Mouse (Mus musculus) thymus, postnatal 10 days (tissue): ENCODE measurements around the gene Sirt2.

Experiments
- DNase-seq, 2 experiments: peaks; one replicate each; pipeline ENCODE4 v3.0.0; 2021; ENCODE audit warnings: low spot score in 2 of 2

The Sirt2 gene

GRCm38 (mm10) chr7:28816201-28816600, 49.7 kb downstream of the Sirt2 start:
- DNase-seq = no peak

- no peak for DNase-seq
Observed at GRCm38 (mm10) chr7:28816920-28817319, 50.4 kb downstream of the Sirt2 start.

- DNase-seq = no peak
Observed at GRCm38 (mm10) chr7:28817524-28817923, 51.0 kb downstream of the Sirt2 start.

- no peak for DNase-seq
Observed at GRCm38 (mm10) chr7:28817957-28818356, 51.4 kb downstream of the Sirt2 start.

GRCm38 (mm10) chr7:28818436-28818835, 51.9 kb downstream of the Sirt2 start:
- DNase-seq = no peak

- no peak for DNase-seq
Observed at GRCm38 (mm10) chr7:28818861-28819452, 52.4 kb downstream of the Sirt2 start.

GRCm38 (mm10) chr7:28819571-28819970, 53.0 kb downstream of the Sirt2 start:
- DNase-seq = no peak

GRCm38 (mm10) chr7:28820358-28821260, 54.1 kb downstream of the Sirt2 start:
- DNase-seq = no peak

- no peak for DNase-seq
Observed at GRCm38 (mm10) chr7:28821261-28821831, 54.8 kb downstream of the Sirt2 start.

GRCm38 (mm10) chr7:28822556-28822955, 56.0 kb downstream of the Sirt2 start:
- DNase-seq = no peak

- DNase-seq = no peak
Observed at GRCm38 (mm10) chr7:28822993-28823903, 56.7 kb downstream of the Sirt2 start.

- no peak for DNase-seq
Observed at GRCm38 (mm10) chr7:28823932-28824331, 57.4 kb downstream of the Sirt2 start.

GRCm38 (mm10) chr7:28824941-28825685, 58.6 kb downstream of the Sirt2 start, which contains the start of gene Ech1:
Gene Ech1 (plus strand): TSS chr7:28825217.
- peak; percentile 85 to 88 for DNase-seq

GRCm38 (mm10) chr7:28825686-28826401, 59.3 kb downstream of the Sirt2 start:
- peak; percentile 36 to 52 for DNase-seq

- DNase-seq = no peak
Observed at GRCm38 (mm10) chr7:28826402-28826772, 59.9 kb downstream of the Sirt2 start.

- no peak for DNase-seq
Observed at GRCm38 (mm10) chr7:28827338-28827737, 60.8 kb downstream of the Sirt2 start.

GRCm38 (mm10) chr7:28829821-28830220, 63.3 kb downstream of the Sirt2 start:
- DNase-seq = no peak

- no peak for DNase-seq
Observed at GRCm38 (mm10) chr7:28830981-28831380, 64.4 kb downstream of the Sirt2 start.

GRCm38 (mm10) chr7:28831411-28832125, 65.0 kb downstream of the Sirt2 start:
- no peak for DNase-seq

GRCm38 (mm10) chr7:28832137-28832536, 65.6 kb downstream of the Sirt2 start:
- no peak for DNase-seq
